Mouse (Mus musculus) heart, embryonic 14.5 days (tissue): ENCODE data around the gene Olfr1155. TPM values are rescaled to one million over a fixed set of nuclear protein-coding genes. Genes with fewer than 3 reads are reported as not detected.

Source experiments
- ATAC-seq: fragments of 200-750 bp; cut with Nextera tagmentation; 2 replicates; pipeline ENCODE4 v1.8.0; 2017; ENCODE audit warnings: low read depth, moderate TSS enrichment; ENCODE audit not compliant: insufficient number of reproducible peaks, insufficient read depth, low FRiP score
- H3K27ac ChIP-seq, 2 experiments: fragments of 200-500 bp in 1 of 2; fragments of 300-500 bp in 1 of 2; sonication (generic) in 1 of 2; replicated peaks in 1 of 2; 2 replicates each; pipeline ENCODE4 v1.5.1; 2012 to 2014; ENCODE audit warnings: low read depth in 2 of 2, low read length in 2 of 2, control low read depth in 1 of 2, mild to moderate bottlenecking in 1 of 2, mixed read lengths in 1 of 2; ENCODE audit not compliant: control insufficient read depth in 1 of 2, insufficient read depth in 1 of 2
- H3K27me3 ChIP-seq: fragments of 300-500 bp; sonication (generic); 2 replicates; pipeline ENCODE4 v1.6.1; 2014; ENCODE audit warnings: mild to moderate bottlenecking, low read length, control low read depth; ENCODE audit not compliant: control insufficient read depth, insufficient read depth
- H3K36me3 ChIP-seq: fragments of 300-500 bp; sonication (generic); 2 replicates; pipeline ENCODE4 v1.6.1; 2014; ENCODE audit warnings: mild to moderate bottlenecking, control low read depth, low read length, mixed read lengths; ENCODE audit not compliant: control insufficient read depth, insufficient read depth
- H3K4me1 ChIP-seq, 2 experiments: fragments of 200-500 bp in 1 of 2; fragments of 300-500 bp in 1 of 2; sonication (generic) in 1 of 2; 2 replicates each; pipeline ENCODE4 v1.6.1; 2012 to 2014; ENCODE audit warnings: low read length in 2 of 2, control low read depth in 1 of 2, mixed read lengths in 1 of 2; ENCODE audit not compliant: control insufficient read depth in 2 of 2, insufficient read depth in 2 of 2
- H3K4me2 ChIP-seq: fragments of 300-500 bp; sonication (generic); 2 replicates; pipeline ENCODE4 v1.6.1; 2014; ENCODE audit warnings: mild to moderate bottlenecking, low read length
- H3K4me3 ChIP-seq, 2 experiments: fragments of 200-500 bp in 1 of 2; fragments of 300-500 bp in 1 of 2; sonication (generic) in 1 of 2; 2 replicates each; pipeline ENCODE4 v1.5.1; 2012 to 2014; ENCODE audit warnings: low read length in 2 of 2, mild to moderate bottlenecking in 2 of 2, control low read depth in 1 of 2, low read depth in 1 of 2, moderate library complexity in 1 of 2; ENCODE audit not compliant: control insufficient read depth in 1 of 2, insufficient read depth in 1 of 2
- H3K9ac ChIP-seq: fragments of 300-500 bp; sonication (generic); 2 replicates; pipeline ENCODE4 v1.6.1; 2014; ENCODE audit warnings: mild to moderate bottlenecking, low read length
- H3K9me3 ChIP-seq: fragments of 300-500 bp; sonication (generic); 2 replicates; pipeline ENCODE4 v1.6.1; 2016; ENCODE audit warnings: low read length, control low read depth; ENCODE audit not compliant: control insufficient read depth
- WGBS: fragments of 180-500 bp; shearing (Covaris S2); extraction: QIAGEN DNeasy Blood & Tissue Kit; methylation state at CpG from one replicate; pipeline ENCODE4 v1.1.7; 2014; 5-methylcytosine and 5-hydroxymethylcytosine counted together
- polyA plus RNA-seq: library from polyadenylated mRNA; unstranded; fragments of >200 nt; fragmentation: Nextera tagmentation; extraction: Ambion mirVana; gene quantifications from 2 replicates; pipeline ENCODE4 v1.2.1, GENCODE M21; 2014

Olfr1155 gene
- polyA plus RNA-seq = not detected in 2 replicates

DNA sequence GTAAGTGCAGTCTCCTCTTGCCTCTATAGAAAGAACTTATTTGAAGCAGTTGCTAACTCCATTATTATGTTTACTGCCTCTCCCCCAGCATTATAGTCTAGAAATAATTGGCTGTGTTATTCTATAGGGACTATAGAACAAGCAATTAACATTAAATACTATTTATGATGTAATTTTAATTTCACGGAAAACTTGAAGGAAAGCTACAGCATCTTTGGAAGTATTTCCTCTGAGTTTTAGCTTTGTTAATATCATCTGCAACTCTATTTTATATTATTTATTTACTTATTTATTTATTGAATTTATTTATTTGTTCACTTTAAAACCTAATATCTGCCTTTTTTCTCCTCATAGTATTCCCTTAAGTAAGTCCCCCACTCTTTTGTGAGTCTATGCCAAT, at the start of gene Olfr1155:
Olfr1155 (minus strand) TSS at position 101 of the 400 bp plus-strand sequence.
- Histone ChIP-seq H3K27ac (no peak within 1 kb of the TSS), H3K4me3 (no peak within 1 kb of the TSS), H3K4me2 (no peak within 1 kb of the TSS), H3K27me3 (no peaks in the 10 kb centered on the region), H3K36me3 (no peaks in the 10 kb centered on the region), H3K4me1 (no peaks in the 10 kb centered on the region), H3K9ac (no peak within 1 kb of the TSS), H3K9me3 (no peaks in the 10 kb centered on the region)
- 91% methylated on average over 1 of the region's 1 CpGs for WGBS
- no peak for ATAC-seq

DNA sequence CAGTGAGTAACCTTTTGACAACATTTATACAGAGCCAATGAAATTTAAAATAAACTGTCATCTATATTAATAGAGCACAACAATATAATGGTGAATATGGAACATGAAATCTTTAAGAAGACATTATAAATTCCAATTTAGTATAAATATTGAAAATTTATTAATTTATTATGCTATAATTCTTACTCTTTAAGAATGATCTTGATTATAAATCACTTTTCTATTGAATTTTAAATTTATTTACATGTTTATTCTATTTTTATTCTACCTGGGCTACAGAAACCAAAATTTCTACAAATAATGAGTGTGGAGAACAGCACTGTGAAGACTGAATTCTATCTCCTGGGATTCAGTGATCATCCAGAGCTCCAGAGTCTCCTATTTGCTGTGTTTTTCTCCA, 44.9 kb upstream of the Olfr1155 start, which contains the start of gene Olfr1158:
Olfr1158 (plus strand) TSS at position 301 of the 400 bp plus-strand sequence.
- ATAC-seq = no peak
- H3K9ac ChIP-seq = no peak within 1 kb of the TSS
- H3K27ac ChIP-seq = no peak within 1 kb of the TSS
- no peaks in the 10 kb centered on the region for H3K27me3 ChIP-seq
- H3K36me3 ChIP-seq = no peaks in the 10 kb centered on the region
- H3K4me1 ChIP-seq = no peaks in the 10 kb centered on the region
- no peaks in the 10 kb centered on the region for H3K9me3 ChIP-seq
- no peak within 1 kb of the TSS for H3K4me3 ChIP-seq
- H3K4me2 ChIP-seq = no peak within 1 kb of the TSS

- H3K9ac ChIP-seq = no peak within 1 kb of the TSS
- WGBS = 56% methylated on average over 3 of the region's 3 CpGs
Observed at GRCm38 (mm10) chr2:87974563-87974962, 29.6 kb upstream of the Olfr1155 start, which contains the start of gene Olfr74. TSS of gene Olfr74 (minus strand) at chr2:87974663.

GRCm38 (mm10) chr2:87968199-87968598, 23.3 kb upstream of the Olfr1155 start, which contains the start of gene Olfr1157:
TSS of gene Olfr1157 (minus strand) at chr2:87968299.
- H3K4me2 ChIP-seq = no peak within 1 kb of the TSS
- no peaks in the 10 kb centered on the region for H3K4me1 ChIP-seq
- no peaks in the 10 kb centered on the region for H3K27me3 ChIP-seq
- no peak within 1 kb of the TSS for H3K27ac ChIP-seq
- ATAC-seq = no peak
- H3K4me3 ChIP-seq = no peak within 1 kb of the TSS
- 88% methylated on average over 4 of the region's 4 CpGs for WGBS
- H3K9ac ChIP-seq = no peak within 1 kb of the TSS
- H3K9me3 ChIP-seq = no peaks in the 10 kb centered on the region
- no peaks in the 10 kb centered on the region for H3K36me3 ChIP-seq

More at GRCm38 (mm10) chr2:87974563-87974962, 29.6 kb upstream of the Olfr1155 start, which contains the start of gene Olfr74:
- H3K4me3 ChIP-seq = no peak within 1 kb of the TSS
- no peak for ATAC-seq
- H3K36me3 ChIP-seq = no peaks in the 10 kb centered on the region
- no peak within 1 kb of the TSS for H3K4me2 ChIP-seq
- H3K27me3 ChIP-seq = no peaks in the 10 kb centered on the region
- no peak within 1 kb of the TSS for H3K27ac ChIP-seq
- no peaks in the 10 kb centered on the region for H3K9me3 ChIP-seq
- H3K4me1 ChIP-seq = no peaks in the 10 kb centered on the region

DNA sequence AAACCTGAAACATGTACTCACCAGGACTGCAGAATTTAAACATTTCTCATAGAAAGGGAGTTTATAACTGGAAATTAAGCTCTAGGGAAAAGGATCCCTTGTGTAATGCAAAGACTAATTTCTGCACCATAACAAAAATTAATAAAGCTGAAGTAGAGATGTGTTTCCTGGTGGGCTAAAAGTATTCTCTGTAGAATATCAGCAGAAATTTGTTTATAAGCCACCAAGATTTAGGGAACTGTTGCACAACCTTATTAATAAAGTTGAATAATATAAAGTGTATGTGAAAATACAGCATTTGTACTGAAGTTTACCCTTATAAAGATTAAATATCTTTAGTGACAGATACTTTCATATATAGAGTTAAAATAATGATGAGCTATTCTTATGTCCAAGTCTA, 8.1 kb upstream of the Olfr1155 start, which contains the start of gene Olfr1156:
Olfr1156 (minus strand) TSS at position 101 of the 400 bp plus-strand sequence.
- Histone ChIP-seq H3K9ac (no peak within 1 kb of the TSS), H3K4me3 (no peak within 1 kb of the TSS), H3K4me2 (no peak within 1 kb of the TSS), H3K27me3 (no peaks in the 10 kb centered on the region), H3K36me3 (no peaks in the 10 kb centered on the region), H3K9me3 (no peaks in the 10 kb centered on the region), H3K4me1 (no peaks in the 10 kb centered on the region), H3K27ac (no peak within 1 kb of the TSS)
- no peak for ATAC-seq

GRCm38 (mm10) chr2:87905066-87905465, 39.9 kb downstream of the Olfr1155 start, which contains the start of gene Olfr1154:
TSS of gene Olfr1154 (minus strand) at chr2:87905166.
- Histone ChIP-seq H3K27me3 (no peaks in the 10 kb centered on the region), H3K36me3 (no peaks in the 10 kb centered on the region), H3K9ac (no peak within 1 kb of the TSS), H3K4me1 (no peaks in the 10 kb centered on the region), H3K27ac (no peak within 1 kb of the TSS), H3K9me3 (no peaks in the 10 kb centered on the region), H3K4me2 (no peak within 1 kb of the TSS), H3K4me3 (no peak within 1 kb of the TSS)
- ATAC-seq = no peak
- 81% methylated on average over 1 of the region's 1 CpGs for WGBS

- H3K9ac ChIP-seq = no peak within 1 kb of the TSS
- 65% methylated on average over 1 of the region's 1 CpGs for WGBS
Observed at GRCm38 (mm10) chr2:87894662-87895061, 50.3 kb downstream of the Olfr1155 start, which contains the start of gene Olfr1153. TSS of gene Olfr1153 (plus strand) at chr2:87894962.

More at GRCm38 (mm10) chr2:87894662-87895061, 50.3 kb downstream of the Olfr1155 start, which contains the start of gene Olfr1153:
- no peaks in the 10 kb centered on the region for H3K9me3 ChIP-seq
- no peaks in the 10 kb centered on the region for H3K36me3 ChIP-seq
- no peak within 1 kb of the TSS for H3K4me2 ChIP-seq
- no peak for ATAC-seq
- H3K27me3 ChIP-seq = no peaks in the 10 kb centered on the region
- no peak within 1 kb of the TSS for H3K27ac ChIP-seq
- no peak within 1 kb of the TSS for H3K4me3 ChIP-seq
- H3K4me1 ChIP-seq = no peaks in the 10 kb centered on the region
